Mouse (Mus musculus) layer of hippocampus, adult 11-12 months (tissue): ENCODE measurements around the gene Meis2.

Source experiments
- DNase-seq: peaks from one replicate; pipeline ENCODE4 v3.0.0; 2022; ENCODE audit warnings: low spot score

Gene Meis2

GRCm38 (mm10) chr2:115895717-115896116 lies 169.9 kb downstream of the Meis2 start:
- DNase-seq = no peak

DNA sequence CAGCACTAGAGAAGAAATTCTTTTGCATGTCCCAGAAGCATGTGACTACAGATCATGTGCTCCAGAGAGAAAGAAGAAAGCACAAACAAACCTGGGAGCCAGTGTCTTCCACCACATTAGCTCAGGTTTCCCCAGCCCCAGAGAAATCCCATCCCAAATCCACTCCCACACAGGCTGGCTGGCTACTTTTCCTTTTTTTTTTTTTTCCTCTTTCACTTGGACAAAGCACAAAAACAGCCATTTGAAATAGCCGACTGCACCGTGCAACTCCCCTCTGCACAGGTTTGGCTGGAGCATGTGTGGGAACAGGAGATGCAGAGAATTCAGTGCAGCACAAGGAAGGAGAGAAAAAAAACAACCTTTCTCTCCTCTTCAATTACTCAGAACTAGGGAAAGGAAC lies 170.4 kb downstream of the Meis2 start:
- DNase-seq = no peak

- DNase-seq = no peak
Measured at GRCm38 (mm10) chr2:115893113-115893512, 172.5 kb downstream of the Meis2 start.

GRCm38 (mm10) chr2:115890715-115891114 lies 174.9 kb downstream of the Meis2 start:
- no peak for DNase-seq

GRCm38 (mm10) chr2:115890030-115890429 lies 175.6 kb downstream of the Meis2 start:
- no peak for DNase-seq

DNA sequence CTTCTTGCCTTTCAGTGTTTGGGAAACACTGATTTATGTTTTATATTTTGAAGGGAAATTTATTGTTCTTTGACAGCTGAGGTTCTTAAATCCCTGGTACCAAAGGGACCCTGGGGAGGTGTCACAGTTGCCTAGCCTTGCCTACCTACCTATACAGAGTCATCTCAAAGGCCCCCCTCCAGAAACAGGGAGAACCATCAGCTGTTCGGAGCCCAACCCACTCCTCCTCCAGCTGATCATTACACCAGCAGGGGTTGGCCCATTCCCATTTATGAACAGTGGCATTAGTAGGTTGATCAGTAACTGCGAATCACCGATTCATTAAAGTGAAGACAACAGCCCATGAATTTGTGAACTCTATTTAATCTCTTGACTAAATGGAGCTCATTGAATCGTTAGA lies 176.4 kb downstream of the Meis2 start:
- no peak for DNase-seq

- no peak for DNase-seq
Measured at GRCm38 (mm10) chr2:115888336-115889077, 177.1 kb downstream of the Meis2 start.

- no peak for DNase-seq
Measured at GRCm38 (mm10) chr2:115887631-115888030, 178.0 kb downstream of the Meis2 start.

DNA sequence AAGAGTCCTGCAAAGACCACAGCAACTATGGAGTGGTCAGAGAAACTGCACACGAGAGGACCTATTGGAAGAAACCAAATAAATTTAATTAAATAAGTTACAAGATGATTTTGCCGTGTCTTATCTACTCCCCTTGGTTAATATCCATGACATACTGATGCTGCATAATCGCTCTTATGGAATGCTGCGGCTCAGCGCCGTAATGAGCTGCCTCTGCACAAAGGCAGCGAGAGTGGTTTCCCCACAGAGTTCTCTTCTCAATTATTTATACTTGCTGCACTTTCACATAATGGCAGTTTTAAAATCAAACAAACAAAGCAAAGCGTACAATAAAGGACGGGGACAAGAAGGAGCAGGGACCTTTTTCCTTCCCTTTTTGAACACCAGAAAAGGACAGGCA lies 181.5 kb downstream of the Meis2 start:
- no peak for DNase-seq

DNA sequence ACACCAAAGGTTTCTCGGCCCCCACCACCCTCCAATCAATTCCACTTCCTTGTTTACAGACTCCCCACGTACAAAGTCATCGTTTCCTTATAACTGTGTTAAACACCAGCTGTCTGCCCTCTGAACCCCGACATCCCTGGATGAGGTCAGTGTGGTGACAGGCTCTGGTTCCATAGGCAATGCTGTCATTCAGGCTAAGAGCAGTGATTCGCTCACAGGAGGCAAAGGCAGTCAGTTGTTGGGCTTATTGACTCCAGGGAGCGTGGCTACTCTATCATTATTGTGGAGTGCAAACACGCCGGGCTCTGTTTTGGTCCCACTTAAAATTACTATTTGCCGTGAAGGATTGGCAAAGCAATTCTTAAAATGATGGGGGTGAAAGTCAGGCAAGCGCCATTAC lies 182.1 kb downstream of the Meis2 start:
- no peak for DNase-seq

DNA sequence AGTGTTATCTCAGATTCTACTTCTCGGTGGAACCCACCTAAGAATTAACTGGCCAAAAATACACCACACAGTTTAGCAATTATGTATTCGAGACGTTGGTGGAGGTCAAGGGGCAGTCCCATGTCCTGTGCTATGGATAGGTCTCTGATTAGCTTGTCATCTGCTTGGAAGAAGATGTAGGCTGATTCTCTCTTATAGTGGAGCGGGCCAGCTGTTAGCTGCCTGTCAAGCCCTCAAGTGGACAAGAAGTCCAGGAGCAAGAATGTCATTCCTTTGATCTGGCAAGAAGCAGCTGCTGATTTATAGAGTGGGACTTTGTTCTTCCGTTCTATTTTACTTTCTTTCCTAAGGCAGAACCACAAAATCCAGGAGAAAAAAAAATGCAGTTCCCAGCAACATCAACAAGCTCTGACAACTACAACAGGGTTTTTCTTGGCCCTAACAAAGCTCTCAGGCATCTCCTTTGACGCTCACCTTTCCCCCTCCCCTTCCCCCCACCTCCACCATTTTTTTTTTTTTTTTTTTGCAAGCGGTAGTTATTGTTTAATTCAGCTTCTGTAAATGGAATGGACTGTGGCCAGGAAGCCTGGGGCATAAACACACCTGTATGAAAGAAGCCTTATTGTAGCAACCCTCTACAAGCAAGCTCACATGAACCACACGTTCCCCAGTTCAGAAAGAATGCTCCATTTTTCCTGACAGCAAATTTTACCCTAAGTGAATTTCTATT lies 189.7 kb downstream of the Meis2 start:
- DNase-seq = no peak

GRCm38 (mm10) chr2:115872851-115873250 lies 192.8 kb downstream of the Meis2 start:
- DNase-seq = no peak

- DNase-seq = no peak
Measured at GRCm38 (mm10) chr2:115869966-115870365, 195.7 kb downstream of the Meis2 start.

DNA sequence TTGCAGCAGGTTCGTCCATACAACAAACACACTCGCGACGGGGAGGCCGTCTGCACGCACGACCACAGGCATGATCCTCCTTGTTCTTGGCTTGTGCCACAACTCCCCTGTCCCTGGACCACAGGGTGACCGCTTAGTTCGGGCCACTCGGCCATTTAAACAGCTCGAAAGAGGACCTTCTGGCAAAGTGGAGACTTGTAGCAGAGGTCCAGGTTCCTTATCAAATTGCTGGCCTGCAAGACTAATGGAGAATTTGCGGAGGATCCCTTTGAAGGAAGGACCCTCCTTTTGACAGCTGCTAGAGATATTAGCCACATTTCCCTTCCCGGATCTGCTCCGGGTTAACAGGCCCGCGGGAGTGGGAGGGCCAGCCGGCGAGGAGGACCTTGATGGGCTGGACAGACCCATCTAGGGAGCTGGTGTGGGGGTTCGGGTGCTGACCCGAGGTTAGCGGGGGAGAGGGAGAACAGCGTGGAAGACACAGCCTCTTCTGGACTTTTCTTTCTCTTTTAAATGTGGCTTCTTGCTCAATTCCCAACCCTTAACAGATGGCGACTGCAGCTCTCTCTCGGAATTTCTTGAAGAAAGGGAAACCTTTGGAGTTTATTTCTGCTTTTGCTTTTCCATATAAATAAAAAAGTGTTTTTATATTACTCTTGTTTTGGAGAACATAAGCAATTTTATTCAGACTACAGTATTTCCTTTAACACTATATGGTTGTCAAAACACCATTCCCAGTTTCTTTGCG lies 204.9 kb downstream of the Meis2 start:
- no peak for DNase-seq

DNA sequence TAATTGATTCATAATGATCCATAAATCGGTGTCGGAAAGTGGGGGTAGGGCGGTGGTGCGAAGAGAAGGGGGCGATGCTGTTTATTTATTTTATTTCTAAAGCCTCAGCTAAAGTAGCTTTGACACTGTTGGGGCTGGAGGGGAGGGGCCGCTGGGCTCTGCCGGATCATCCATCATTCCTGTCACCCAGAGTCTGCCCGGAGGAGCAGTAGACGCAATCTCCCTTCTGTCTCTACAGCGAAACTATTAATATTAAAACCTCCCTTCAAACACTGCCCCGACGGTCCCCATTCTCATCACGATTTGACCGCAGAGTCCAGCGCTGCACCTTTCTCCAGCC lies 205.5 kb downstream of the Meis2 start:
- no peak for DNase-seq

DNA sequence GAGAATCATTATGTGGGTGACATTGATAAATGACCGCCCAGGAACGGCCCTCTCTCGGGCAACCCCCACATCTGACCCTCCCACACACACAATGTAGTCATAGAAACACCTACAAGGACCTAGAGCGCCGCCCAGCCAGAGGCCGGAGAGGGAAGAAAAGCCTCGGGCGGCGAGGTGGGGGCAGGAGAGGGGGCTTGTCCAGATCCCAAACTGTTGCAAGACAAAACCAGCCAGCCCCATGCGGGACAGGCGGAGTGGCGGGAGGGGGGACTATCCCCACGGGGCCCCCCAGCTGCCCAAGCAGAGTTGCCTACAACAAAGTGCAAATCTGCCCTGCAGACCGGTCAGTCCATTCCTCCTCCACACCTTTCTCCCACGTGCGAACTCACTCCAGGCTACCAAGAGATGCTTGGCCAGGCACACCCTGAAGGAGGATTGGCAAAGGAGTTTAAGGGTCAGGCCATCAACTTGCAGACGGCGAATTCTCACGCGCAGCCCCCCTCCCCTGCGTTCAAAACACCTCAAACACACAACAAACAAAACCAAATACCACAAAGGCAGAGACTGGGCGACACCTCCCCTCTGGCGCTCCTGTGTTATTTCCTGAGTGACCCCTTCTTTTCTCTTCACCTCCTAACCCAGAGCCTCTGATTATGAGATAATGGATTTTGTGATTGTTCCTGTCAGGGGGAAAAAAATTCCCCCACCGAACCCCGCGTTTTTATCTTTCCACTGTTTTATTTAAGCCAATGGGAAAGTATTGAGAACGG lies 206.1 kb downstream of the Meis2 start:
- no peak for DNase-seq

- DNase-seq = no peak
Measured at GRCm38 (mm10) chr2:115858927-115859326, 206.7 kb downstream of the Meis2 start.

DNA sequence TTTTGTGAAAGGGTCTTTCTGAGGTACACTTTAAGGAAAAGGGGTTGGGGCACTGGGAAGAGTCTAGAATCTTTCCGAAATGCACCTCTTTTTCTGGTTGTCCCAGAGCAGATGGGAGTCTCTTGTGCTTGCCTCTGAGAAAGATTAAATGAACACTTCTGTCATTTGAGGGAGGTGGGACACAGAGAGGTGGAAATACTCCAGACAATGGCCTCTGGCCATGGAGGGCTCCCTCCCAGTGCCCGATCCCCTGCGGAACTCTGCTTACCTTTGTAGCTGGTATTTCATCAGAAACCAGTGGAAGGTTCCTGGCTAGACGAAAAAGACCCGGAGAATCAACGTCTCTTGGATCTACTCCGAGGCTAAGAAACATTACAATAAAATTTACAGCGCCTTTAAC lies 207.4 kb downstream of the Meis2 start:
- DNase-seq = no peak

DNA sequence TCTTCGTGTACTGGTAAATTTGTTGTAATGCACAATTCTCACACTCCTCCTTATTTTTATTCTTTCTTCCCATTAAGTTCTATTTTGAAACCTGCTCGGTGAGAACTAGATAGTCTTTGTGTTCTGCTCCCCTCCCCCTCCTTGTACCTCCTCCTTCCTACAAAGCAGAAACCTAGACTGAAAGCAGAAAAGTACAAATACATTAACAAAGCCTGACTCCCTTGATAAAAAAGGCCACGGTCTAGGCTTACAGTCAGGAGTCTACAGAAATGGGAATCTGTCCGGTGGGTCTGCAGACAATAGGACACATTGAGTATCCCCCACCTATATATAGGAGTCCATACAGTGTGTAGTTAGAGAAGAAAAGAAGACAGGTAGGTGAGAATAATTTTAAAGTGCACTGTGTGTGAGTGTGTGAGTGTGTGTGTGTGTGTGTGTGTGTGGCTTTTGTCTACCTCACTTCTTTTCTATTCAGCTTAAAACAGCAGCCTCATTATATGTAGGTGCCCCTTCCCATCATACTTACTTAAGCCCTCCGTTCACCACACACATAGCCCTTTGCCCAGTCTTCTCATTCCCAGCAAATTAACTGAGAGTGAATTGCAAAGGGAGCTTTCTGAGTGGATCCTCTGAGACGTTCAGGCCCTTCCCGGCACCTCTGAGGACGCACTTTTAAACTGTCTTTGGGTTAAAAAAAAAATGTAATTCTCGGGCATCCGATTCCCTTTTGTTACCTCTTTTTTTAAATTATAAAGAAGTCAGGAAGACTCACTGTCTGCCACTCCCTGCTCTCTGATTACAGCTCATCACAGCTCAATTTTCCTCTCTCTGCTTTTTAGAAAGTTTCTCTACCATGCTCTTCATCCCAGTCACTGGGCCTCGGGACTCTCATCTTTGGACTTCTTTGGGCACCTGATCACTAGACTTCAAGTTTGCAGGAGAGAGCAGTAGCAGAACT lies 208.2 kb downstream of the Meis2 start:
- DNase-seq = no peak

- no peak for DNase-seq
Measured at GRCm38 (mm10) chr2:115856401-115857073, 209.1 kb downstream of the Meis2 start.
